Mouse (Mus musculus) brain, embryonic 14.5 days (tissue): ENCODE results near the gene Cobl.

Source experiments
- CTCF ChIP-seq: fragments of 200-500 bp; IDR thresholded peaks from 2 replicates; pipeline ENCODE4 v1.5.1; 2012; ENCODE audit warnings: inconsistent platforms, mild to moderate bottlenecking, moderate library complexity, borderline replicate concordance; ENCODE audit not compliant: insufficient read depth, insufficient read length; ENCODE audit errors: extremely low read depth
- POLR2A ChIP-seq: fragments of 200-500 bp; IDR thresholded peaks from 2 replicates; pipeline ENCODE4 v1.6.1; 2012; ENCODE audit warnings: mild to moderate bottlenecking, inconsistent platforms, borderline replicate concordance; ENCODE audit not compliant: poor library complexity, insufficient read depth, insufficient read length, severe bottlenecking; ENCODE audit errors: extremely low read depth

- TF ChIP-seq CTCF, result no peak
- no peak for TF ChIP-seq POLR2A
These were observed 273.4 kb downstream of the Cobl start for GRCm38 (mm10) chr11:12191386-12191785.
